Mouse (Mus musculus): ENCODE data around the gene Sarnp. TPM values are rescaled to one million over a fixed set of nuclear protein-coding genes. Genes with fewer than 3 reads are reported as not detected.
A peak's percentile ranks its signal among the peaks of the same experiment; 100 is the strongest.

Gene Sarnp
- polyA plus RNA-seq, 1 experiment from 2014 or later, result 152 TPM

DNA sequence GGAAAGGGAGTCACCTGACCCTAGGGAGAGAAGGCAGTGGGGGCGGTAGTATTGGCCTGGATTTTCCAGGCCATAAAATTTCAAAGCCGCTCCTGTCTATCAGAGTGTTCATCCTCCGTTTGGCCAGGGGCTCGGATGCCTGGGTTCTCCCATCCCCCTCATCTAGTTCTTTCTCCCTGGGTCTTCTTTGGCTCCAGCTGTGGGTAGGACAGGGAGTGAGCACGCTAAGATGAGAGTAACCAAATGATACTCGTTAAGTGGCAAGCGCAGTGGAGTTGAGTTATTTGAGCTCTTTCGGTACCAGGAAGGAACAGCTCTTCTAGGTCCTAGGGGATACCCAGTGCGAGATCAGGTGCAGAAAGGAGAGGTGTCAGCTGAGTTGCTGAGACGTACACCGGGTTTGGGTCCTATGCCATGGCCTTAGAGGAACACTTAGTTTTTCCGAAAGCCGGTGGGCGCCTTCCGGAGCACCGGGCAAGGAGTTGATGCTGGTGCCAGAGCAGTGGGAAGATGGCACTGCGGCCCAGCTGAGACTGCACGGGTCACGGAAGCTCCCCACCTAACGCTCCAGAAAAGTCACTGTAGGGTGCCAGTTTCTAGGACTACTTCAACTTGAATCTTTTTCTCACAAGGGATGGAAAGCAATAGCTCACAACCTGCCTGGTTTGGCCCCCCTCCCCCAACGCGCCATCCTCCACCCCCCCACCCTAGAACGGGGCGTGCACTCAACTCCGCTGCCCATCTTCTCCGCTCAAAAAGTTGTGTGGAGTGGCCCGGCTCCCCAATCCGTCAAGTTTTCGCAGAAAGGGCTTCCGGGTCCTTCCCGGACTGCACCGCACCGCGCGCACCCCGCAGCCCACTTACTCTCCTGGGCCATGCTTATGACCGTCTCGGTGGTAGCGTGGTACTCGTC lies 73.5 kb downstream of the Sarnp start:
- H3K9me3 ChIP-seq (ENCODE audit: control insufficient read depth, low read length), result no peaks in the 10 kb centered on the region
- WGBS, result under 1% methylated on average over 40 of the region's 40 CpGs
- peaks cover 16% of the 10 kb centered on the region for H3K36me3 ChIP-seq (ENCODE audit: control insufficient read depth, insufficient read depth, low read length)
- H3K4me1 ChIP-seq (ENCODE audit: control insufficient read depth, insufficient read depth, low read length), result peaks cover 28% of the 10 kb centered on the region
- H3K27me3 ChIP-seq (ENCODE audit: control insufficient read depth, insufficient read depth, low read length), result no peaks in the 10 kb centered on the region; the same call in 1 of the 2 replicates
- peak overlapping the region; percentile 92 for H3K4me2 ChIP-seq (ENCODE audit: low read length)
- DNase-seq, result peak; percentile 37
- peak overlapping the region; percentile 96 for H3K27ac ChIP-seq (replicated peaks; ENCODE audit: low read depth, low read length)
- H3K4me3 ChIP-seq (replicated peaks; ENCODE audit: low read depth, low read length), result peak overlapping the region; percentile 64
- H3K9ac ChIP-seq (replicated peaks; ENCODE audit: low read length), result peak overlapping the region; percentile 78
- no peak for ATAC-seq (ENCODE audit: low FRiP score, low TSS enrichment)

DNA sequence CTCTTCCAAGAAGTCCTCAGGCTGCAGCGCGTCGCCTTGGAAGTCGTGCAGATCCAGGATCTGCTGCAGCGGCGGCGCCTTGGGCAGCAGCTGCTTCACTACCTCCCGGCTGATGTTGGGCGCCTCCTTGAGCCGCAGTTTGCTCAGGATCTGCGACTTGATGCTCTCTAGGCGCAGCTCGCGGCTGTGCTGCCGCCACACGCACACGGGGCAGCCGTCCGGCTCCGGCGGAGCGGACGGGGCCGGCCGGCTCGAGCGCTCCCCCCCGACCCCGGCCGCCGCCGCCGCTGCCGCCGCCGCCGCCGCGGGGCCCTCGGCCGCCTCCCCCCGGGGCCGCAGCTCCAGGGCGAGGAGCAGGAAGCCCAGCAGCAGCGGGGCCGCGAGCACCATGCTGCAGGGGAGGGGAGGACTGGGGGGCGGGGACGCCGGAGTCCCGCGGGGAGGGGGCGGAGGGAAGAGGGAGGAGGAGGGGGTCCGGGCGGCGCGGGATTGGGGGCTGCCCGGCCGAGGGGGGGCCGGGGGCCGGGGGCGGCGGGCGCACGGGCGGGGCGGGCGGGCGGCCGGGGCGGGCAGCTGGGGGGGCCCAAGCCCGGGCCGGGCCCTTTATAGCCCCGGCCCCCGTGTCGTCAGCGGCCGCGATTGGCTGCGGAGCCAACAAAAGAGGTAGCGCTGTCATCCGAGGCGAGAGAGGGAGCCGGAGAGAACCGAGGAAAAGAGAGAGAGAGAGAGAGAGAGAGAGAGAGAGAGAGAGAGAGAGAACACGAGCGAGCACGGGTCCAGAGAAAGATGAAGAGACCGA lies 74.4 kb downstream of the Sarnp start, which contains the start of gene Gdf11:
TSS of gene Gdf11 (minus strand) at position 423 of the 799 bp plus-strand sequence.
- no peaks in the 10 kb centered on the region for H3K9me3 ChIP-seq (ENCODE audit: control insufficient read depth, low read length)
- H3K9ac ChIP-seq (replicated peaks; ENCODE audit: low read length), result peak within 1 kb of the TSS; percentile 78
- H3K4me1 ChIP-seq (ENCODE audit: control insufficient read depth, insufficient read depth, low read length), result peaks cover 28% of the 10 kb centered on the region
- peak within 1 kb of the TSS; percentile 64 for H3K4me3 ChIP-seq (replicated peaks; ENCODE audit: low read depth, low read length)
- ATAC-seq (ENCODE audit: low FRiP score, low TSS enrichment) (peak; percentile 89), DNase-seq (peak; percentile 95)
- peak within 1 kb of the TSS; percentile 92 for H3K4me2 ChIP-seq (ENCODE audit: low read length)
- peaks cover 6% of the 10 kb centered on the region for H3K27me3 ChIP-seq (ENCODE audit: control insufficient read depth, insufficient read depth, low read length)
- WGBS, result under 1% methylated on average over 52 of the region's 89 CpGs
- H3K27ac ChIP-seq (replicated peaks; ENCODE audit: low read depth, low read length), result peak within 1 kb of the TSS; percentile 96
- peaks cover 9% of the 10 kb centered on the region; the same call in 1 of the 2 replicates for H3K36me3 ChIP-seq (ENCODE audit: control insufficient read depth, insufficient read depth, low read length)

DNA sequence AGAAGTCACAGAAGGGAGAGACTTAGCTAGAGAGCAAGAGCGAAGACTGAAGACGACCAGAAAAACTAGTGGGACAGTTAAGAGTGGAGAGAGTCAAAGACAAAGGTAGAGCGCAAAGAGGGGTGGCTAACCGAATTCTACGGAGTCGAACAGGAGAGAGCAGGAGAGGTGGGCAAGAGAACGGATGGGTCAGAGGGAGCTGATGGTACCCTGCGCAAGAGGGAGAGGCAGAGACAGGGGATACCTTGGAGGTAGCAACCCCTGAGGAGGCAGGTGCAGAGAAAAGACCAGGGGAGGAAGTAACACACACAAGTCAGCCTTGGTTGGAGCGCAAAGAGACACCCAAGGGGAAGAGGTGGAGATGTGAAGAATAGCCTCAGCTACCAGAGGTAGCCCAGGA lies 75.1 kb downstream of the Sarnp start:
- Histone ChIP-seq H3K4me2 (ENCODE audit: low read length) (peak overlapping the region; percentile 92), H3K27ac (replicated peaks; ENCODE audit: low read depth, low read length) (peak overlapping the region; percentile 96), H3K27me3 (ENCODE audit: control insufficient read depth, insufficient read depth, low read length) (peaks cover 11% of the 10 kb centered on the region), H3K9ac (replicated peaks; ENCODE audit: low read length) (peak overlapping the region; percentile 78), H3K4me1 (ENCODE audit: control insufficient read depth, insufficient read depth, low read length) (peaks cover 28% of the 10 kb centered on the region), H3K36me3 (ENCODE audit: control insufficient read depth, insufficient read depth, low read length) (peaks cover 4% of the 10 kb centered on the region; the same call in 1 of the 2 replicates), H3K4me3 (replicated peaks; ENCODE audit: low read depth, low read length) (peak overlapping the region; percentile 64), H3K9me3 (ENCODE audit: control insufficient read depth, low read length) (no peaks in the 10 kb centered on the region)
- ATAC-seq (ENCODE audit: low FRiP score, low TSS enrichment) (peak; percentile 1; the same call in 1 of the 2 replicates), DNase-seq (peak; percentile 62)
- 1% methylated on average over 9 of the region's 9 CpGs for WGBS

DNA sequence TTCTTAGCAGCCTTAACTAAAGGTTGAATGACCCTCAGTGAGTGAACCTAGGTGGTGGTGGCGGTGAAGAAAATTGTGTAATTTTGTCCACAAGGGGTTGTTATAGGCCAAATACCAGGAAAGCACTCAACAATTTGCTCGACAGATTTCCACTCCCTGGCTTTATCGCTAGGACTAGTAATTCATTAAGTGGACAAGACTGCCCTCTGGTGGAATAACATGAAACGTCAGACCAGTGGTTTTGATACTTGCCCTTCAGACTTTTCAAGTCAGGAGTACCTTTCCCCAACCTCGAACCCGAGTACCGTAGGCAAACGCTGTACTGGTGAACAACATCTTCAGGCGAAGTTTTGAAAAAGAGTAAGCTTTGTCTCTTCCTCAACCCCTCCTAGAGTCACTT lies 78.3 kb downstream of the Sarnp start:
- Histone ChIP-seq H3K27ac (replicated peaks; ENCODE audit: low read depth, low read length) (no peak overlapping the region), H3K4me3 (replicated peaks; ENCODE audit: low read depth, low read length) (no peak overlapping the region), H3K27me3 (ENCODE audit: control insufficient read depth, insufficient read depth, low read length) (peaks cover 11% of the 10 kb centered on the region), H3K4me1 (ENCODE audit: control insufficient read depth, insufficient read depth, low read length) (peaks cover 11% of the 10 kb centered on the region), H3K4me2 (ENCODE audit: low read length) (peak overlapping the region; percentile 13), H3K9ac (replicated peaks; ENCODE audit: low read length) (no peak overlapping the region), H3K9me3 (ENCODE audit: control insufficient read depth, low read length) (no peaks in the 10 kb centered on the region), H3K36me3 (ENCODE audit: control insufficient read depth, insufficient read depth, low read length) (no peaks in the 10 kb centered on the region)
- under 1% methylated on average over 9 of the region's 9 CpGs for WGBS
- ATAC-seq (ENCODE audit: low FRiP score, low TSS enrichment), result no peak
- peak; percentile 96 for DNase-seq

DNA sequence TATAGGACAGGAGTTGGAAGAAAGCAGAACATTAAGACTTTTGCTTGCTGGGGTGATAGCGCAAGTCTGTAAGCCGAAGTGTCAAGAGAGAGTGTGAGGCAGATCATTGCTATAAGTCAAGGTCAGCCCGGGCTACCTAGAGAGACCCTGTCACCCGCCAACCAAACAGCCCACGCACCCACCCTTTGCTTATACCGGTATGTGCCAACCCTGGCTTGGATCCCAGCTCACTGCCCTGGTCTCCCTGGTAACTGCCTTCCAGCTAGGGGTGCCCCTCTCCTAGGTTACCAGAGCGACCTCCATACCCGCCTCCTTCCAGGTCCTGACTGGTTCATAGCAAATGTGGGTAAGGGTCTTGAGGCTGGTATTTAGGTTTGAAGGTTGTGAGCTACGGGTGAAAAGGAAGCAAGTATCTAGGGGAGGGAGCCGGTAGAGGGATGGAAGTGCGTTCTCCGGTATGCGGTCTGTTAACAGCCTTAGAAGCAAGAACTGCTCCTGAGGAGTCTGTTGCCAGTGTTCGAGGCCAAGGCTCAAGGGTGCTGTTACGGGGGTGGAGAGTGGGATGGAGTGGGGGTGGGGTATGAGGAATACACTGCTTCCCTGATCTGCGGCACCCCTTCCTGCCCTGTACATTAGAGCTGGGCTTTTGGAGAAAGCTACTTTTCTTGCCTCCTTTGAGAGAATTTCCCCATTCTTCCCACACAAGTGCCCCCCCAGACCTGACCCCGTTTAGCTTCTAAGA lies 79.0 kb downstream of the Sarnp start:
- H3K4me2 ChIP-seq (ENCODE audit: low read length), result peak overlapping the region; percentile 7
- ATAC-seq (ENCODE audit: low FRiP score, low TSS enrichment) (peak; percentile 38; the same call in 1 of the 2 replicates), DNase-seq (peak; percentile 62)
- H3K27ac ChIP-seq (replicated peaks; ENCODE audit: low read depth, low read length), result no peak overlapping the region
- no peaks in the 10 kb centered on the region for H3K9me3 ChIP-seq (ENCODE audit: control insufficient read depth, low read length)
- no peak overlapping the region for H3K4me3 ChIP-seq (replicated peaks; ENCODE audit: low read depth, low read length)
- no peaks in the 10 kb centered on the region for H3K36me3 ChIP-seq (ENCODE audit: control insufficient read depth, insufficient read depth, low read length)
- no peak overlapping the region for H3K9ac ChIP-seq (replicated peaks; ENCODE audit: low read length)
- WGBS, result 2% methylated on average over 17 of the region's 17 CpGs
- H3K27me3 ChIP-seq (ENCODE audit: control insufficient read depth, insufficient read depth, low read length), result peaks cover 11% of the 10 kb centered on the region
- H3K4me1 ChIP-seq (ENCODE audit: control insufficient read depth, insufficient read depth, low read length), result peaks cover 9% of the 10 kb centered on the region; the same call in 1 of the 2 replicates

DNA sequence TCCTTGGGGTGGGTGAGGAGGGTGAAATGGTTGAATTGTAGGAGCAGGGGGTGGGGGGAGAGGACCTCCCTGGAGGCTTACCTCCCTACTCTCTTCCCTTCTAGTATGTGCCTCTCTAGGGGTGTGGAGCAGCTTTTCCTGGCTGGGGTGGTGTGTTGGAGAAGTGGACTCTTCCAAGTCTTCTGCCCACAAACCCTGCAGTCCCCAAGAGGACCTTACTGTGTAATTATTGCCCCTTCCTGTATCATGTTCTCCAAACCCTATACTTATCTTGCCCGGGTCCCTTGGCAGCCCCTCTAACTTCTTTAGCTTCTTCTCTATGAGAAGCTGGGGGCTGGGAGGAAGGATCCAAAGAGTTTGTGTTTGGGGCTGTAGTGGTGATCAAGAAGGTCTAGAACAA lies 79.7 kb downstream of the Sarnp start:
- no peaks in the 10 kb centered on the region for H3K9me3 ChIP-seq (ENCODE audit: control insufficient read depth, low read length)

DNA sequence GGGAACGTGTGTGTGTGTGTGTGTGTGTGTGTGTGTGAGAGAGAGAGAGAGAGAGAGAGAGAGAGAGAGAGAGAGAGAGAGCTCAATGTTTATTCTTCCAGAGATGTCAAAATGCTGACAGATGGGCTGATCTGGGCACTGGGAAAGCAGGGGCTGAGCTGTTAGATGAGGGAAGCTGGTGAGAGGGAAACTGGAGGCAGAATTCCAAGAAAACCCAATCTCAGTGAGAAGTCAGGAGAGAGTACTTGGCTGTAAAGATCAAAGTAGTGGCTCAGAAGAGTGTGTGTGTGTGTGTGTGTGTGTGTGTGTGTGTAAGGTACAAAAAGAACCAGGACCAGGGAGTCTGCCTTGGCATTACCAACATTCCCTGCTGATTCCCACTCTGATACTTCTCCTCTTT lies 80.4 kb downstream of the Sarnp start:
- no peak for DNase-seq
- ATAC-seq (ENCODE audit: low FRiP score, low TSS enrichment), result no peak
- H3K27ac ChIP-seq (replicated peaks; ENCODE audit: low read depth, low read length), result no peak overlapping the region

More for the DNA sequence above, 79.7 kb downstream of the Sarnp start:
- WGBS, result 63% methylated on average over 1 of the region's 1 CpGs
- no peaks in the 10 kb centered on the region for H3K36me3 ChIP-seq (ENCODE audit: control insufficient read depth, insufficient read depth, low read length)
- no peak overlapping the region for H3K4me3 ChIP-seq (replicated peaks; ENCODE audit: low read depth, low read length)
- H3K4me2 ChIP-seq (ENCODE audit: low read length), result peak overlapping the region; percentile 7
- H3K27me3 ChIP-seq (ENCODE audit: control insufficient read depth, insufficient read depth, low read length), result peaks cover 11% of the 10 kb centered on the region
- H3K27ac ChIP-seq (replicated peaks; ENCODE audit: low read depth, low read length), result no peak overlapping the region
- ATAC-seq (ENCODE audit: low FRiP score, low TSS enrichment), result no peak
- DNase-seq, result no peak
- H3K9ac ChIP-seq (replicated peaks; ENCODE audit: low read length), result no peak overlapping the region
- peaks cover 9% of the 10 kb centered on the region; the same call in 1 of the 2 replicates for H3K4me1 ChIP-seq (ENCODE audit: control insufficient read depth, insufficient read depth, low read length)

More for the DNA sequence above, 80.4 kb downstream of the Sarnp start:
- Histone ChIP-seq H3K4me1 (ENCODE audit: control insufficient read depth, insufficient read depth, low read length) (peaks cover 7% of the 10 kb centered on the region; the same call in 1 of the 2 replicates), H3K9ac (replicated peaks; ENCODE audit: low read length) (no peak overlapping the region), H3K9me3 (ENCODE audit: control insufficient read depth, low read length) (no peaks in the 10 kb centered on the region), H3K27me3 (ENCODE audit: control insufficient read depth, insufficient read depth, low read length) (peaks cover 11% of the 10 kb centered on the region), H3K4me2 (ENCODE audit: low read length) (no peak overlapping the region), H3K4me3 (replicated peaks; ENCODE audit: low read depth, low read length) (no peak overlapping the region), H3K36me3 (ENCODE audit: control insufficient read depth, insufficient read depth, low read length) (no peaks in the 10 kb centered on the region)
- 21% methylated on average over 1 of the region's 1 CpGs for WGBS
